Mouse (Mus musculus) bone marrow macrophage, adult 2 months (primary cell): Measurements from ENCODE around the gene Kif5a.

Source experiments
- CTCF ChIP-seq: IDR thresholded peaks from 2 replicates; pipeline ENCODE4 v1.5.1; 2012; ENCODE audit warnings: low read depth, mild to moderate bottlenecking, low read length, moderate library complexity
- POLR2A ChIP-seq: IDR thresholded peaks from 2 replicates; pipeline ENCODE4 v1.6.1; 2012; ENCODE audit warnings: mild to moderate bottlenecking, low read depth, low read length, borderline replicate concordance

GRCm38 (mm10) chr10:127255625-127256345 is 7.4 kb downstream of the Kif5a start:
- TF ChIP-seq CTCF (no peak), POLR2A (no peak)
